Comparison of ENCODE assay signal across 8 mouse cellular contexts in the genomic region with DNA sequence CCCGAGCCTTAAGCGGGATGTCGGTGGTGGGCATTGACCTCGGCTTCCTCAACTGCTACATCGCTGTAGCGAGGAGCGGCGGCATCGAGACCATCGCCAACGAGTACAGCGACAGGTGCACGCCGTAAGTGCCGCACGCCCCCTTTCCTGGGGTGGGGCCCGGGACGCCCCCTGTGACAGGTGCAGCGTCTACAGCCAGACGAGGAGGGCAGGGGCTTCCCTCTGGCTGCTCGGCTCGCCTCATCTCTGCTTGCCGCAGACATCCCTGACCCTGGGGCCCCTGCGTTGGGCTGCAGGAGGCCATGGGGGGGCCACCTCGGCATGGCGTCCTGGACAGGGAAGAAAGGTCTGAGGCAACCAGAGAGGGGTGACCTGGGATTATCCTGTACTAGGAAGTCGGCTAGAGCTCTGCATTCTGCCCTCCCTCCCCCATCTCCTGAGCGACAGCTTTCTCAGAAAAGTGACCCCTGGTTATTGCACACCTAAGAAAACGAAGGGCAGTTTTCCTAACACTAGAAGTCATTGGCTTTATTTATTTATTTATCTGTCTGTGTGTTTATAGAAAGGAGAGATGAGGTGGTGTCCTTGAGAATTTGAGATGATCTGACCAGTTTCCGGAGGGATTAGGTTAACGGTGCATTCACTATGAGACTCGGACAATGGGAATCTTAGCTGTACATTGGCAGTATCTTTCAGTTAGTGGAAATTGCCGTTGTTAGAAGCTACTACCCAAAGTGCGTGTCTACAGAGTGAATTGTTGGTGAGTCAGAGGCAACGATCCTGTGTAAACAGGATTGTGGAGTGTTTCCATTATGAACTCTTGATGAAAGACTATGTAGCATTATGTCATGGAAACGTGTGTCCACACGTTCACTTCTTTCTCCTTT. TPM values are rescaled to one million over a fixed set of nuclear protein-coding genes. Genes with fewer than 3 reads are reported as not detected.
DNase-seq lines count a peak whose midpoint lies in the region; ATAC-seq and TF ChIP-seq lines count a peak whose summit lies in the region.

No protein-coding gene starts in this region.

- peak overlapping the region; percentile 89 for H3K4me3 ChIP-seq in left cerebral cortex, adult 2 months
- H3K4me3 ChIP-seq in forebrain, embryonic 12.5 days (replicated peaks): peak overlapping the region; percentile 83
- H3K4me3 ChIP-seq in kidney, embryonic 15.5 days (replicated peaks): peak overlapping the region; percentile 73
- H3K4me3 ChIP-seq in midbrain, embryonic 10.5 days: peak overlapping the region; percentile 92

- peak overlapping the region; percentile 88 for H3K9ac ChIP-seq in forebrain, embryonic 12.5 days
- H3K9ac ChIP-seq in kidney, embryonic 15.5 days: peak overlapping the region; percentile 66

- peak overlapping the region; percentile 83 for H3K4me2 ChIP-seq in forebrain, embryonic 12.5 days
- H3K4me2 ChIP-seq in kidney, embryonic 15.5 days: peak overlapping the region; percentile 98

- H3K4me1 ChIP-seq in forebrain, embryonic 12.5 days: peaks cover 17% of the 10 kb centered on the region
- peaks cover 16% of the 10 kb centered on the region for H3K4me1 ChIP-seq in kidney, embryonic 15.5 days
- H3K4me1 ChIP-seq in midbrain, embryonic 10.5 days: peaks cover 24% of the 10 kb centered on the region

- H3K27ac ChIP-seq in left cerebral cortex, adult 2 months: peak overlapping the region; percentile 96
- peak overlapping the region; percentile 97 for H3K27ac ChIP-seq in forebrain, embryonic 12.5 days
- peak overlapping the region; percentile 66 for H3K27ac ChIP-seq in kidney, embryonic 15.5 days
- peak overlapping the region; percentile 95 for H3K27ac ChIP-seq in midbrain, embryonic 10.5 days (replicated peaks)

- no peak for DNase-seq in left cerebral cortex, adult 2 months (ENCODE audit: extremely low spot score in 1 of 2, low spot score in 2 of 2)
- no peak for DNase-seq in left cerebral cortex, postnatal 36 days (ENCODE audit: low spot score in 2 of 2)
- DNase-seq in adrenal gland, adult 8-10 months: peak; percentile 10
- peak; percentile 28 for DNase-seq in midbrain, embryonic 10.5 days (ENCODE audit: low spot score)
- DNase-seq in thymus, postnatal 0 days (ENCODE audit: low spot score): peak; percentile 86
- no peak for DNase-seq in right cerebral cortex, postnatal 14 days

- H3K27me3 ChIP-seq in forebrain, embryonic 12.5 days: no peaks in the 10 kb centered on the region
- H3K27me3 ChIP-seq in kidney, embryonic 15.5 days: 0 out of 2 replicates have a peak, but pooled peaks cover 3% of the 10 kb centered on the region
- no peaks in the 10 kb centered on the region for H3K27me3 ChIP-seq in midbrain, embryonic 10.5 days (ENCODE audit: low read depth, poor library complexity, severe bottlenecking)

- TF ChIP-seq CTCF in left cerebral cortex, adult 2 months (IDR thresholded peaks at IDR 0.05): no peak

- under 1% methylated on average over 37 of the region's 37 CpGs for WGBS in forebrain, embryonic 12.5 days
- 3% methylated on average over 37 of the region's 37 CpGs for WGBS in kidney, embryonic 15.5 days
- 3% methylated on average over 37 of the region's 37 CpGs for WGBS in midbrain, embryonic 10.5 days

- H3K9me3 ChIP-seq in forebrain, embryonic 12.5 days: no peaks in the 10 kb centered on the region
- no peaks in the 10 kb centered on the region for H3K9me3 ChIP-seq in kidney, embryonic 15.5 days (replicated peaks)
- H3K9me3 ChIP-seq in midbrain, embryonic 10.5 days (replicated peaks): no peaks in the 10 kb centered on the region

- ATAC-seq in forebrain, embryonic 12.5 days (ENCODE audit: low FRiP score): no peak; the same call in 1 of the 2 replicates
- no peak; the same call in 1 of the 2 replicates for ATAC-seq in kidney, embryonic 15.5 days (replicated peaks; ENCODE audit: low FRiP score)

- intact Hi-C loops in left cerebral cortex, adult 2 months (cut with DNase I): loop anchor here (1.0 to 2.0 kb wide), 2 partner anchors 100 to 215 kb away; partner anchors contain the start of genes Abhd18, Intu and Mfsd8
- intact Hi-C loops in left cerebral cortex, postnatal 36 days (cut with DNase I): loop anchor here (2.0 to 5.0 kb wide), 3 partner anchors 69 to 223 kb away; no protein-coding TSS in a partner anchor

- no peaks in the 10 kb centered on the region for H3K36me3 ChIP-seq in forebrain, embryonic 12.5 days (replicated peaks)
- H3K36me3 ChIP-seq in kidney, embryonic 15.5 days: no peaks in the 10 kb centered on the region
- no peaks in the 10 kb centered on the region for H3K36me3 ChIP-seq in midbrain, embryonic 10.5 days

RNA-seq across cellular contexts. Expression of gene Hspa4l, which starts 1.6 kb away (rescaled TPM):
- total RNA-seq in left cerebral cortex, adult 2 months (2021): 100 to 1,000 TPM; 167 to 172 TPM
- 100 to 1,000 TPM; 153 to 164 TPM for total RNA-seq in left cerebral cortex, postnatal 36 days (2021)
- total RNA-seq in adrenal gland, adult 8-10 months (2022): 100 to 1,000 TPM in 1 of 4 experiments, 10 to 100 TPM in 3; 68.7 to 102 (median 70.5) TPM
- polyA plus RNA-seq in forebrain, embryonic 12.5 days (2016; fragmentation: Nextera tagmentation; extraction: Ambion mirVana): 58.6 and 64.7 TPM in 2 replicates
- polyA plus RNA-seq in kidney, embryonic 15.5 days (2015; fragmentation: Nextera tagmentation; extraction: Ambion mirVana): 8.1 and 10.3 TPM in 2 replicates
- polyA plus RNA-seq in midbrain, embryonic 10.5 days (2016; fragmentation: Nextera tagmentation; extraction: Ambion mirVana): 55.1 and 56.1 TPM in 2 replicates
- 22.8 and 25.9 TPM in 2 replicates for polyA plus RNA-seq in thymus, postnatal 0 days (2015; fragmentation: Nextera tagmentation; extraction: Ambion mirVana)

RNA-seq across cellular contexts. Expression of gene Slc25a31, which starts 37.2 kb away (rescaled TPM):
- not detected for total RNA-seq in left cerebral cortex, adult 2 months (2021)
- under 1 TPM in 1 of 2 experiments, not detected in 1; 0.15 TPM for total RNA-seq in left cerebral cortex, postnatal 36 days (2021)
- total RNA-seq in adrenal gland, adult 8-10 months (2022): under 1 TPM in 1 of 4 experiments, not detected in 3; 0.22 TPM
- 0.17 TPM in 1 of 2 replicates, not detected in the other for polyA plus RNA-seq in forebrain, embryonic 12.5 days (2016; fragmentation: Nextera tagmentation; extraction: Ambion mirVana)
- 0.10 and 0.12 TPM in 2 replicates for polyA plus RNA-seq in kidney, embryonic 15.5 days (2015; fragmentation: Nextera tagmentation; extraction: Ambion mirVana)
- polyA plus RNA-seq in midbrain, embryonic 10.5 days (2016; fragmentation: Nextera tagmentation; extraction: Ambion mirVana): 0.10 and 0.21 TPM in 2 replicates
- polyA plus RNA-seq in thymus, postnatal 0 days (2015; fragmentation: Nextera tagmentation; extraction: Ambion mirVana): 0.10 and 0.15 TPM in 2 replicates

RNA-seq across cellular contexts. Expression of gene Plk4, which starts 53.9 kb away (rescaled TPM):
- total RNA-seq in left cerebral cortex, adult 2 months (2021): 1 to 10 TPM; 3.5 to 4.2 TPM
- 1 to 10 TPM; 4.0 to 4.2 TPM for total RNA-seq in left cerebral cortex, postnatal 36 days (2021)
- total RNA-seq in adrenal gland, adult 8-10 months (2022): 1 to 10 TPM; 4.2 to 8.7 (median 5.5) TPM
- 65.9 and 69.2 TPM in 2 replicates for polyA plus RNA-seq in forebrain, embryonic 12.5 days (2016; fragmentation: Nextera tagmentation; extraction: Ambion mirVana)
- 57.8 and 61.8 TPM in 2 replicates for polyA plus RNA-seq in kidney, embryonic 15.5 days (2015; fragmentation: Nextera tagmentation; extraction: Ambion mirVana)
- 77.4 and 83.2 TPM in 2 replicates for polyA plus RNA-seq in midbrain, embryonic 10.5 days (2016; fragmentation: Nextera tagmentation; extraction: Ambion mirVana)
- 45.6 and 50.8 TPM in 2 replicates for polyA plus RNA-seq in thymus, postnatal 0 days (2015; fragmentation: Nextera tagmentation; extraction: Ambion mirVana)

Comparison
In these comparisons a context has a peak if more than half of its experiments do, and no peak if none do; other contexts are left out.
1. DNase-seq: peak in adrenal gland, adult 8-10 months (single experiment), midbrain, embryonic 10.5 days (single experiment) and thymus, postnatal 0 days (single experiment); none in left cerebral cortex, adult 2 months (0 of 2), left cerebral cortex, postnatal 36 days (0 of 2) and right cerebral cortex, postnatal 14 days (single experiment).
2. Peak in every context shown above with its lines, with median percentiles within 50 percentile points of each other: H3K27ac ChIP-seq and H3K4me3 ChIP-seq.